Mouse (Mus musculus) midbrain, postnatal 0 days (tissue): ENCODE measurements around the gene Ophn1. TPM values are rescaled to one million over a fixed set of nuclear protein-coding genes. Genes with fewer than 3 reads are reported as not detected.
A peak's percentile ranks its signal among the peaks of the same experiment; 100 is the strongest.

ENCODE experiments used
- ATAC-seq: fragments of 200-750 bp; cut with Nextera tagmentation; 2 replicates; pipeline ENCODE4 v1.8.0; 2017; ENCODE audit warnings: moderate number of reproducible peaks, mild to moderate bottlenecking, moderate TSS enrichment, moderate library complexity; ENCODE audit not compliant: low FRiP score
- DNase-seq: peaks from one replicate; pipeline ENCODE4 v3.0.0-alpha.2; 2015; ENCODE audit warnings: low spot score
- H3K27ac ChIP-seq: fragments of 300-500 bp; sonication (generic); 2 replicates; pipeline ENCODE4 v1.5.1; 2014; ENCODE audit warnings: low read depth, mild to moderate bottlenecking, low read length, mixed read lengths
- H3K27me3 ChIP-seq: fragments of 300-500 bp; sonication (generic); 2 replicates; pipeline ENCODE4 v1.6.1; 2014; ENCODE audit warnings: low read length, control low read depth, mixed read lengths; ENCODE audit not compliant: insufficient read depth
- H3K36me3 ChIP-seq: fragments of 300-500 bp; sonication (generic); 2 replicates; pipeline ENCODE4 v1.6.1; 2014; ENCODE audit warnings: low read length, control low read depth, mixed read lengths; ENCODE audit not compliant: insufficient read depth
- H3K4me1 ChIP-seq: fragments of 300-500 bp; sonication (generic); 2 replicates; pipeline ENCODE4 v1.6.1; 2014; ENCODE audit warnings: mild to moderate bottlenecking, control low read depth, antibody characterized with exemption, low read length, mixed read lengths; ENCODE audit not compliant: insufficient read depth
- H3K4me2 ChIP-seq: fragments of 300-500 bp; sonication (generic); 2 replicates; pipeline ENCODE4 v1.6.1; 2014; ENCODE audit warnings: low read depth, mild to moderate bottlenecking, low read length, mixed read lengths; ENCODE audit not compliant: poor library complexity, severe bottlenecking
- H3K4me3 ChIP-seq: fragments of 300-500 bp; sonication (generic); 2 replicates; pipeline ENCODE4 v1.5.1; 2014; ENCODE audit warnings: low read depth, mild to moderate bottlenecking, low read length, moderate library complexity
- H3K9ac ChIP-seq: fragments of 300-500 bp; sonication (generic); replicated peaks from 2 replicates; pipeline ENCODE4 v1.6.1; 2014; ENCODE audit warnings: mild to moderate bottlenecking, low read length, moderate library complexity, mixed read lengths; ENCODE audit not compliant: poor library complexity, severe bottlenecking
- H3K9me3 ChIP-seq: fragments of 300-500 bp; sonication (generic); 2 replicates; pipeline ENCODE4 v1.6.1; 2016; ENCODE audit warnings: low read length, control low read depth
- CTCF ChIP-seq: IDR thresholded peaks from 2 replicates; pipeline ENCODE4 v1.5.1; 2016; ENCODE audit warnings: antibody characterized with exemption, mild to moderate bottlenecking
- WGBS: fragments of 180-500 bp; shearing (Covaris S2); extraction: QIAGEN DNeasy Blood & Tissue Kit; methylation state at CpG from one replicate; pipeline ENCODE4 v1.1.7; 2014; 5-methylcytosine and 5-hydroxymethylcytosine counted together
- microRNA-seq: library from miRNA; unstranded; fragments of <30 nt; microRNA quantifications from one replicate; pipeline ENCODE4, GENCODE M21; 2016; ENCODE audit warnings: borderline number of aligned reads
- polyA plus RNA-seq: library from polyadenylated mRNA; unstranded; fragments of >200 nt; fragmentation: Nextera tagmentation; extraction: Ambion mirVana; gene quantifications from 2 replicates; pipeline ENCODE4 v1.2.1, GENCODE M21; 2015
- total RNA-seq: library from RNA; depleted of rRNA; stranded (reverse); fragments of >200 nt; gene quantifications from 2 replicates; pipeline ENCODE4 v1.2.3, GENCODE M21; 2014; rRNA removed

The Ophn1 gene
- total and polyA plus RNA-seq, 2 experiments from 2014 or later: 32.2 to 36.4 TPM

DNA sequence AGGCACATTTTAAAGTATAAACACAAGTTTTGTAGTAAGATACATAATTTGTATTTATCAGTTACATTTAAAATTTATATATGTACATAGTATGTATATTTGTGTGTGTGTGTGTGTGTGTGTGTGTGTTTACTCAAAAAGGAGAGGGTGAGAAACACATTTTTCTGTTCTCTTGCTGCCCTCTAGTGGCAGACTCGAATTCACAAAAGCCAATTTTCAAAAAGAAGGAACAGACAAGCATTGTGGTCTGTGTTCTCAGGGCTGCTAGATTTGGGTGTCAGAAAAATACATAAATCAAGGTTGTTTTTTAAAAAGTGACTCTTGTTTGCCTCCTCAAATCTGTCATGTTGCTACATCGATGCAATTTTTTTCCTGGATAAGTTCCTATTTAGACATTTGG is 272.0 kb downstream of the Ophn1 start:
- ATAC-seq: no peak

DNA sequence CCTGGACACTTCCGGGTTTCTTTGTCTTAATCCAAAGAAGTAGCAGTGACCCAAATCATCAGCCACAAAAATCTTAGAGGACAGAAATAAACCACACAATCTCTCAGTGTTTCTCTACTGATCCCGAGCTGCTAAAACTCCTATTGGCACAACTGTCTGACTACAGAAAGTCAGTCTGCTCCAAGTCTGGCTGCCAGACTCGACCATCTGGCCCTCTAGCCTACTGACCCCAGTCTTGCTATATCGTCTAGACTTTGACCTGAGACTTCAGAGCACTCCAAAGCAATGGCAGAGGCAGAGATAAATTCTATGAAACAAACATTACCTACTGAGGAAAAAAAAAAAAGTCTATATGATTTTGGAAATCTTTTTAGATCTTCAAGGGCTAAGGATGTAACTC is 273.4 kb downstream of the Ophn1 start:
- peak; percentile 1 for DNase-seq
- Histone ChIP-seq H3K4me1 (no peaks in the 10 kb centered on the region), H3K9me3 (no peaks in the 10 kb centered on the region), H3K27ac (no peak overlapping the region), H3K36me3 (no peaks in the 10 kb centered on the region), H3K27me3 (no peaks in the 10 kb centered on the region), H3K4me2 (no peak overlapping the region), H3K4me3 (no peak overlapping the region), H3K9ac (no peak overlapping the region)
- no peak for ATAC-seq
- 71% methylated on average over 4 of the region's 4 CpGs for WGBS
- no peak for TF ChIP-seq CTCF

More for the DNA sequence above, 272.0 kb downstream of the Ophn1 start:
- no peaks in the 10 kb centered on the region for H3K4me1 ChIP-seq
- no peak overlapping the region for H3K4me3 ChIP-seq
- H3K9ac ChIP-seq: no peak overlapping the region
- H3K36me3 ChIP-seq: no peaks in the 10 kb centered on the region
- no peaks in the 10 kb centered on the region for H3K9me3 ChIP-seq
- H3K27me3 ChIP-seq: no peaks in the 10 kb centered on the region
- DNase-seq: peak; percentile 58
- H3K4me2 ChIP-seq: no peak overlapping the region
- 4% methylated on average over 2 of the region's 2 CpGs for WGBS
- TF ChIP-seq CTCF: peak; percentile 71
- no peak overlapping the region for H3K27ac ChIP-seq

DNA sequence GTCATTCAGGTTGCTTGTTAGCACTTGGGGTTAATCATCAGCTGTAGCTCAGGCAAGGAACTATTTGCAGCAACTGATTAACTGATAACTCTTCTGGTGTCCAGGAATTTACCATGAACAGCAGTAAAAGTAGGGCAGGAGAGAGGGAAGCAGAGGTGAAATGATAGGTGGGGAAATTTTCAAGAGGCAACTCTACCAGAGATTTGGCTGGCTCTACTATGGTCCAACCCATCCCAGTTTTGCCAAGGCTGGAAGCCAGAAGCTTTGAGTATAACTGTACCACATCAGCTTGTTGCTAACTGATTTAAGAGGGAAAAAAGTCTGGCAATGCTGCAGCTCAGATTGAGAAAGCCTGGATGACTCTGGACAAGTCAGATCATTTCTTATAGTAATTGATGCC is 316.6 kb downstream of the Ophn1 start:
- no peak overlapping the region for H3K4me2 ChIP-seq
- no peaks in the 10 kb centered on the region for H3K36me3 ChIP-seq
- H3K27ac ChIP-seq: no peak overlapping the region
- H3K9ac ChIP-seq: no peak overlapping the region
- DNase-seq (no peak), ATAC-seq (no peak)
- H3K9me3 ChIP-seq: no peaks in the 10 kb centered on the region
- no peaks in the 10 kb centered on the region for H3K27me3 ChIP-seq
- no peak overlapping the region for H3K4me3 ChIP-seq
- no peaks in the 10 kb centered on the region for H3K4me1 ChIP-seq
- TF ChIP-seq CTCF: no peak

DNA sequence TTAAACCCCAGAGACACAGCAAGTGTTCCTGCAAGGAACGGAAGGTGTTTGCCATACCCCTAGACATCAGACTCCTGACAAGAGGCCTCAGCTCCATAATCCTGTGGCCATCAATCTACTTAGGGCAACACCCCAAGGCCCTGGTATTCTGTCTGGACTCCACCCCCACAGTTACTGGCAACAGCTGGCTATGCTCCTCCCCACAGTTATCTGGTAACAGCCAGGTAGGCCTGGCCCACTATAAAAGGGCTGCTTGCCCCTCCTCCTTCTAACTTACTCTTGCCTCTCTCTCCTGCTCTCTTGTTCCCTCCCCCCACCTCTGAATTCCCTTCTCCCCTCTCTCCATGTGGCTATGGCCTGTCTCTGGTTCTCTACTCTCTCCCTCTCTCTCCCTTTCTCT is 344.4 kb downstream of the Ophn1 start:
- no peak overlapping the region for H3K9ac ChIP-seq
- no peaks in the 10 kb centered on the region for H3K27me3 ChIP-seq
- H3K4me1 ChIP-seq: no peaks in the 10 kb centered on the region
- H3K9me3 ChIP-seq: no peaks in the 10 kb centered on the region
- DNase-seq (no peak), ATAC-seq (no peak)
- H3K27ac ChIP-seq: no peak overlapping the region
- H3K4me3 ChIP-seq: no peak overlapping the region
- WGBS: 100% methylated on average over 1 of the region's 1 CpGs
- no peak for TF ChIP-seq CTCF
- no peaks in the 10 kb centered on the region for H3K36me3 ChIP-seq
- H3K4me2 ChIP-seq: no peak overlapping the region

DNA sequence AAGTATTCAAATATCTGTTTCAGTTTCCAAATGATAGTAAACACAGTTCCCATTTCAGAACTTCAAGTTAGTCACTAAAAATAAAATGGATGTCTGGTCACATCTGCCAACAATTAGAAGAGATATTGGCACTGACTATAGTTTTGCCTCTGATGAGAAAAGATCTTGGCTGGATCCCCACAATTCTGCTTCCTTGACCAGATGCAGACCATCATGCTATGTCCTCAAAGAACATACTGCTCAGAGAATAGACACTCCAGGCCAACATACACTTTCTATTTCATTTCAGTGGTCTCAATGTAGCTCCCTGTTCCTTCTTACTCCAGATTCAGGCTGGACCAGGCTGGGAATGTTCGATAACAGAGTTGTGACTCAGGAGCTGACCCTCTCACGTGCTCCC is 375.5 kb downstream of the Ophn1 start:
- Histone ChIP-seq H3K4me1 (no peaks in the 10 kb centered on the region), H3K27me3 (no peaks in the 10 kb centered on the region), H3K27ac (no peak overlapping the region), H3K9me3 (no peaks in the 10 kb centered on the region), H3K4me3 (no peak overlapping the region), H3K9ac (no peak overlapping the region), H3K4me2 (no peak overlapping the region), H3K36me3 (no peaks in the 10 kb centered on the region)
- WGBS: 81% methylated on average over 2 of the region's 2 CpGs
- no peak for TF ChIP-seq CTCF
- ATAC-seq: no peak
- no peak for DNase-seq

DNA sequence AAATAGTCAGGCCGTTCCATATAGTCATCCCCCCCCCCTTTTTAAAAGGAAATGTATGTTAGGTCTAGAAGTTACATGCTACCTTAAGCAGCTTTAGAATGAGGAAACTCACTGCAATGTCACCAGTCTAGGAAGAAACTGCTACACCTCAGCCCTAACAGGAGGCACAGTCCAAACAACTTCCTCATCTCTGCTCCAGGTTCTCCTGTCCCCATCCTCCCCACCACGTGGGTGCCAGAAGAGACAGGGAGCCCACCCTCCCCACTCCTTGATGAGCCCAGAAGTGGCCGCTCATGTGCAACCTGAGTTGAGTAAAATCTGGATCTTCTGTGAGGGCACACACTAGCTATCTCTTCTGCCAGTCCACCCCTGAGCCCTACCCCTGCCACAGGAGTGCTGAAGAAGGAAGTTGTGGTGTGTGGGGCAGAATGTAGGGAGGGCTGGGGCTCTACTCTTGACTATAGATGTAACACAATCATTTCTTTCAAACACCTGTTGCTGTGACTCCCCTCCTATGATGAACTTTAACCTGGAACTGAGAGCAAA is 376.4 kb downstream of the Ophn1 start:
- DNase-seq (no peak), ATAC-seq (no peak)
- Histone ChIP-seq H3K9ac (no peak overlapping the region), H3K4me1 (no peaks in the 10 kb centered on the region), H3K4me3 (no peak overlapping the region), H3K27me3 (no peaks in the 10 kb centered on the region), H3K9me3 (no peaks in the 10 kb centered on the region), H3K4me2 (no peak overlapping the region), H3K27ac (no peak overlapping the region), H3K36me3 (no peaks in the 10 kb centered on the region)
- 60% methylated on average over 3 of the region's 3 CpGs for WGBS
- no peak for TF ChIP-seq CTCF

Small RNAs within 50 kb of the gene (microRNA-seq; reads per million reads assigned to microRNA genes)
- not detected for gene Gm27554

Other genes starting within 250 kb of the Ophn1 start
- 26.6 and 33.3 TPM in 2 replicates for gene Yipf6, start 45.3 kb upstream of the Ophn1 start, total RNA-seq
- gene Yipf6, start 45.3 kb upstream of the Ophn1 start, polyA plus RNA-seq: 12.3 and 13.5 TPM in 2 replicates
- gene Stard8, start 112.2 kb upstream of the Ophn1 start, total RNA-seq: 11.8 and 12.4 TPM in 2 replicates
- gene Stard8, start 112.2 kb upstream of the Ophn1 start, polyA plus RNA-seq: 2.6 and 3.3 TPM in 2 replicates
- 18.0 and 22.4 TPM in 2 replicates for gene Efnb1, start 245.1 kb upstream of the Ophn1 start, total RNA-seq
- 12.0 and 13.6 TPM in 2 replicates for gene Efnb1, start 245.1 kb upstream of the Ophn1 start, polyA plus RNA-seq